ENCODE assay signal across 9 mouse cellular contexts in the genomic region with DNA sequence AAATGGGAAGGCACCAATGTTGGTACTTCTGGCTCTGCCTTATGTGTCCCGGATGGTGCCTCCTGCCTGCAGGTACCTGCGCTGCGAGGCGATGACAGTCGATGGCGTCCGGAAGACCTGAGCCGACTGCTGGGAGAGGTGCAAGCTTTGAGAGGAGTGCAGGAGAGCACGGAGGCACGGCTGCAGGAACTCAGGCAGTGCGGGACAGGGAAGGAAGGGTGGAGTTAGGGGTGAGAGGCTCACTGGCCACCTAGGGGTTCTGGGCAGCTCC. TPM values are rescaled to one million over a fixed set of nuclear protein-coding genes. Genes with fewer than 3 reads are reported as not detected.
DNase-seq lines count a peak whose midpoint lies in the region; ATAC-seq lines count a peak whose summit lies in the region.
"Had no signal": no experiment of that assay in that cellular context is flagged by ENCODE, and none has a peak within 500 bp of the region (broad histone marks: within the 10 kb centered on the region; RNA-seq: fewer than 3 reads in every experiment).

No protein-coding gene starts in this region.

- DNase-seq in heart, embryonic 10.5 days (ENCODE audit: low spot score), result no peak
- DNase-seq in heart, postnatal 25 days (ENCODE audit: low spot score), result no peak
- DNase-seq in neural tube, embryonic 10.5 days (ENCODE audit: extremely low spot score, low spot score), result no peak
- DNase-seq in hindbrain, embryonic 14.5 days (ENCODE audit: low spot score), result no peak
- no peak for DNase-seq in gastrocnemius, postnatal 25 days
- DNase-seq in gastrocnemius, postnatal 36 days, result no peak

- H3K4me2 ChIP-seq in neural tube, embryonic 12.5 days (replicated peaks), result peak overlapping the region; percentile 71; the same call in 1 of the 2 replicates
- peak overlapping the region; percentile 3; the same call in 1 of the 2 replicates for H3K4me2 ChIP-seq in hindbrain, embryonic 14.5 days (replicated peaks)
- H3K4me2 ChIP-seq in neural tube, embryonic 15.5 days, result peak overlapping the region; percentile 80

- WGBS in heart, embryonic 10.5 days, result 3% methylated on average over 11 of the region's 11 CpGs
- WGBS in neural tube, embryonic 12.5 days, result 1% methylated on average over 11 of the region's 11 CpGs
- 2% methylated on average over 11 of the region's 11 CpGs for WGBS in hindbrain, embryonic 14.5 days
- WGBS in neural tube, embryonic 15.5 days, result 3% methylated on average over 11 of the region's 11 CpGs

- peaks cover 47% of the 10 kb centered on the region for H3K4me1 ChIP-seq in heart, embryonic 10.5 days
- H3K4me1 ChIP-seq in neural tube, embryonic 12.5 days, result peaks cover 37% of the 10 kb centered on the region
- peaks cover 32% of the 10 kb centered on the region for H3K4me1 ChIP-seq in hindbrain, embryonic 14.5 days (replicated peaks; ENCODE audit: control insufficient read depth, insufficient read depth, low read length)
- peaks cover 47% of the 10 kb centered on the region for H3K4me1 ChIP-seq in neural tube, embryonic 15.5 days

- intact Hi-C loops in heart, postnatal 25 days (cut with DNase I), result no loop called here
- intact Hi-C loops in gastrocnemius, postnatal 36 days (cut with DNase I), result no loop called here

- H3K9ac ChIP-seq in neural tube, embryonic 12.5 days, result no peak overlapping the region
- no peak overlapping the region; the same call in 1 of the 2 replicates for H3K9ac ChIP-seq in hindbrain, embryonic 14.5 days
- H3K9ac ChIP-seq in neural tube, embryonic 15.5 days (replicated peaks), result no peak overlapping the region

- no peak for ATAC-seq in neural tube, embryonic 12.5 days (ENCODE audit: low FRiP score, low read depth)
- no peak for ATAC-seq in hindbrain, embryonic 14.5 days (ENCODE audit: low FRiP score)
- ATAC-seq in neural tube, embryonic 15.5 days (ENCODE audit: low FRiP score), result no peak

- no peaks in the 10 kb centered on the region for H3K36me3 ChIP-seq in heart, embryonic 10.5 days
- H3K36me3 ChIP-seq in neural tube, embryonic 12.5 days, result no peaks in the 10 kb centered on the region
- no peaks in the 10 kb centered on the region for H3K36me3 ChIP-seq in hindbrain, embryonic 14.5 days (replicated peaks; ENCODE audit: control insufficient read depth, insufficient read depth)
- no peaks in the 10 kb centered on the region for H3K36me3 ChIP-seq in neural tube, embryonic 15.5 days

- peaks cover 100% of the 10 kb centered on the region for H3K27me3 ChIP-seq in heart, embryonic 10.5 days (ENCODE audit: insufficient read depth, poor library complexity, severe bottlenecking)
- H3K27me3 ChIP-seq in neural tube, embryonic 12.5 days (replicated peaks), result peaks cover 98% of the 10 kb centered on the region
- peaks cover 93% of the 10 kb centered on the region for H3K27me3 ChIP-seq in hindbrain, embryonic 14.5 days (ENCODE audit: control insufficient read depth, insufficient read depth, low read length)
- peaks cover 96% of the 10 kb centered on the region for H3K27me3 ChIP-seq in neural tube, embryonic 15.5 days (replicated peaks)

- peak overlapping the region; percentile 22 for H3K4me3 ChIP-seq in heart, embryonic 10.5 days
- no peak overlapping the region for H3K4me3 ChIP-seq in neural tube, embryonic 12.5 days
- 0 out of 2 replicates have a peak overlapping the region, but pooled peaks have one; percentile 41 for H3K4me3 ChIP-seq in hindbrain, embryonic 14.5 days (replicated peaks; ENCODE audit: low read length)
- peak overlapping the region; percentile 13; the same call in 1 of the 2 replicates for H3K4me3 ChIP-seq in neural tube, embryonic 15.5 days (replicated peaks)

- no peaks in the 10 kb centered on the region; the same call in 1 of the 2 replicates for H3K9me3 ChIP-seq in heart, embryonic 10.5 days
- H3K9me3 ChIP-seq in neural tube, embryonic 12.5 days, result 0 out of 2 replicates have a peak, but pooled peaks cover 6% of the 10 kb centered on the region
- no peaks in the 10 kb centered on the region for H3K9me3 ChIP-seq in hindbrain, embryonic 14.5 days (ENCODE audit: control insufficient read depth, low read length)
- no peaks in the 10 kb centered on the region for H3K9me3 ChIP-seq in neural tube, embryonic 15.5 days (replicated peaks)

- no peak overlapping the region for H3K27ac ChIP-seq in heart, embryonic 10.5 days
- H3K27ac ChIP-seq in neural tube, embryonic 12.5 days, result no peak overlapping the region
- H3K27ac ChIP-seq in hindbrain, embryonic 14.5 days, result no peak overlapping the region
- H3K27ac ChIP-seq in neural tube, embryonic 15.5 days (replicated peaks), result no peak overlapping the region
- H3K27ac ChIP-seq: kidney, postnatal 0 days had no signal

RNA-seq across cellular contexts. Expression of gene Hsf4, which starts 1.2 kb away (rescaled TPM):
- 0.16 TPM in 1 of 2 replicates, not detected in the other for polyA plus RNA-seq in heart, embryonic 10.5 days (2016; fragmentation: Nextera tagmentation; extraction: Ambion mirVana)
- 1 to 10 TPM; 1.5 to 2.2 TPM for total RNA-seq in heart, postnatal 25 days (2021)
- 0.19 and 0.20 TPM in 2 replicates for polyA plus RNA-seq in neural tube, embryonic 12.5 days (2016; fragmentation: Nextera tagmentation; extraction: Ambion mirVana)
- polyA plus RNA-seq in hindbrain, embryonic 14.5 days (2014; fragmentation: Nextera tagmentation; extraction: Ambion mirVana), result 0.63 and 0.79 TPM in 2 replicates
- 0.45 and 0.92 TPM in 2 replicates for polyA plus RNA-seq in neural tube, embryonic 15.5 days (2015; fragmentation: Nextera tagmentation; extraction: Ambion mirVana)
- total RNA-seq in gastrocnemius, postnatal 25 days (2021), result 1 to 10 TPM; 2.9 to 3.0 TPM
- total RNA-seq in gastrocnemius, postnatal 36 days (2021), result 1 to 10 TPM; 4.6 to 5.6 TPM

RNA-seq across cellular contexts. Expression of gene Nol3, which starts 5.1 kb away (rescaled TPM):
- polyA plus RNA-seq in heart, embryonic 10.5 days (2016; fragmentation: Nextera tagmentation; extraction: Ambion mirVana), result 1.2 and 1.3 TPM in 2 replicates
- 10 to 100 TPM; 17.2 to 20.1 TPM for total RNA-seq in heart, postnatal 25 days (2021)
- 3.5 and 4.3 TPM in 2 replicates for polyA plus RNA-seq in neural tube, embryonic 12.5 days (2016; fragmentation: Nextera tagmentation; extraction: Ambion mirVana)
- polyA plus RNA-seq in hindbrain, embryonic 14.5 days (2014; fragmentation: Nextera tagmentation; extraction: Ambion mirVana), result 4.0 and 4.3 TPM in 2 replicates
- 5.7 and 6.2 TPM in 2 replicates for polyA plus RNA-seq in neural tube, embryonic 15.5 days (2015; fragmentation: Nextera tagmentation; extraction: Ambion mirVana)
- 10 to 100 TPM; 22.3 to 23.3 TPM for total RNA-seq in gastrocnemius, postnatal 25 days (2021)
- total RNA-seq in gastrocnemius, postnatal 36 days (2021), result 10 to 100 TPM; 23.9 to 26.0 TPM

RNA-seq across cellular contexts. Expression of gene Fbxl8, which starts 6.4 kb away (rescaled TPM):
- polyA plus RNA-seq in heart, embryonic 10.5 days (2016; fragmentation: Nextera tagmentation; extraction: Ambion mirVana), result 2.0 and 2.4 TPM in 2 replicates
- 1 to 10 TPM; 2.4 to 2.7 TPM for total RNA-seq in heart, postnatal 25 days (2021)
- 0.90 and 1.0 TPM in 2 replicates for polyA plus RNA-seq in neural tube, embryonic 12.5 days (2016; fragmentation: Nextera tagmentation; extraction: Ambion mirVana)
- 1.2 and 2.0 TPM in 2 replicates for polyA plus RNA-seq in hindbrain, embryonic 14.5 days (2014; fragmentation: Nextera tagmentation; extraction: Ambion mirVana)
- polyA plus RNA-seq in neural tube, embryonic 15.5 days (2015; fragmentation: Nextera tagmentation; extraction: Ambion mirVana), result 1.9 and 3.0 TPM in 2 replicates
- 1 to 10 TPM in 1 of 2 experiments, under 1 TPM in 1; 0.90 to 1.0 TPM for total RNA-seq in gastrocnemius, postnatal 25 days (2021)
- total RNA-seq in gastrocnemius, postnatal 36 days (2021), result 1 to 10 TPM in 1 of 2 experiments, under 1 TPM in 1; 0.87 to 1.3 TPM

RNA-seq across cellular contexts. Expression of gene Tradd, which starts 6.4 kb away (rescaled TPM):
- polyA plus RNA-seq in heart, embryonic 10.5 days (2016; fragmentation: Nextera tagmentation; extraction: Ambion mirVana), result 19.0 and 19.4 TPM in 2 replicates
- 1 to 10 TPM; 4.4 to 6.9 TPM for total RNA-seq in heart, postnatal 25 days (2021)
- 18.7 and 21.2 TPM in 2 replicates for polyA plus RNA-seq in neural tube, embryonic 12.5 days (2016; fragmentation: Nextera tagmentation; extraction: Ambion mirVana)
- polyA plus RNA-seq in hindbrain, embryonic 14.5 days (2014; fragmentation: Nextera tagmentation; extraction: Ambion mirVana), result 15.2 and 17.4 TPM in 2 replicates
- 20.7 and 24.3 TPM in 2 replicates for polyA plus RNA-seq in neural tube, embryonic 15.5 days (2015; fragmentation: Nextera tagmentation; extraction: Ambion mirVana)
- total RNA-seq in gastrocnemius, postnatal 25 days (2021), result 1 to 10 TPM; 3.0 TPM
- 1 to 10 TPM; 2.8 to 3.7 TPM for total RNA-seq in gastrocnemius, postnatal 36 days (2021)

RNA-seq across cellular contexts. Expression of gene B3gnt9, which starts 15.9 kb away (rescaled TPM):
- polyA plus RNA-seq in heart, embryonic 10.5 days (2016; fragmentation: Nextera tagmentation; extraction: Ambion mirVana), result 7.6 and 8.1 TPM in 2 replicates
- total RNA-seq in heart, postnatal 25 days (2021), result 1 to 10 TPM; 4.1 to 4.9 TPM
- 6.5 TPM in 2 replicates for polyA plus RNA-seq in neural tube, embryonic 12.5 days (2016; fragmentation: Nextera tagmentation; extraction: Ambion mirVana)
- 8.7 and 11.5 TPM in 2 replicates for polyA plus RNA-seq in hindbrain, embryonic 14.5 days (2014; fragmentation: Nextera tagmentation; extraction: Ambion mirVana)
- polyA plus RNA-seq in neural tube, embryonic 15.5 days (2015; fragmentation: Nextera tagmentation; extraction: Ambion mirVana), result 12.3 and 12.4 TPM in 2 replicates
- 1 to 10 TPM; 2.6 TPM for total RNA-seq in gastrocnemius, postnatal 25 days (2021)
- total RNA-seq in gastrocnemius, postnatal 36 days (2021), result 1 to 10 TPM; 2.0 to 2.2 TPM

Comparison
In these comparisons a context has a peak if more than half of its experiments do, and no peak if none do; other contexts are left out.
1. H3K4me2 ChIP-seq: peak in every context shown above with its lines; median percentile 80 in neural tube, embryonic 15.5 days; 71 in neural tube, embryonic 12.5 days; 3 in hindbrain, embryonic 14.5 days.